Mouse (Mus musculus) embryonic facial prominence, embryonic 12.5 days (tissue): ENCODE measurements around the gene Slc13a5. TPM values are rescaled to one million over a fixed set of nuclear protein-coding genes. Genes with fewer than 3 reads are reported as not detected.

Experiments
- ATAC-seq: fragments of 200-750 bp; cut with Nextera tagmentation; 2 replicates; pipeline ENCODE4 v1.8.0; 2017; ENCODE audit not compliant: insufficient number of reproducible peaks, insufficient read depth, low FRiP score, low TSS enrichment
- H3K27ac ChIP-seq: fragments of 300-500 bp; sonication (generic); 2 replicates; pipeline ENCODE4 v1.5.1; 2016; ENCODE audit warnings: mild to moderate bottlenecking
- H3K27me3 ChIP-seq: fragments of 300-500 bp; sonication (generic); 2 replicates; pipeline ENCODE4 v1.6.1; 2016; ENCODE audit warnings: mild to moderate bottlenecking, moderate library complexity
- H3K36me3 ChIP-seq: fragments of 300-500 bp; sonication (generic); 2 replicates; pipeline ENCODE4 v1.6.1; 2016; ENCODE audit warnings: mild to moderate bottlenecking
- H3K4me1 ChIP-seq: fragments of 300-500 bp; sonication (generic); 2 replicates; pipeline ENCODE4 v1.6.1; 2016
- H3K4me2 ChIP-seq: fragments of 300-500 bp; sonication (generic); replicated peaks from 2 replicates; pipeline ENCODE4 v1.6.1; 2016; ENCODE audit warnings: mild to moderate bottlenecking, moderate library complexity
- H3K4me3 ChIP-seq: fragments of 300-500 bp; sonication (generic); 2 replicates; pipeline ENCODE4 v1.5.1; 2016; ENCODE audit warnings: mild to moderate bottlenecking
- H3K9ac ChIP-seq: fragments of 300-500 bp; sonication (generic); 2 replicates; pipeline ENCODE4 v1.6.1; 2016; ENCODE audit warnings: mild to moderate bottlenecking, moderate library complexity
- H3K9me3 ChIP-seq: fragments of 300-500 bp; sonication (generic); 2 replicates; pipeline ENCODE4 v1.6.1; 2016; ENCODE audit warnings: mild to moderate bottlenecking, moderate library complexity
- WGBS: fragments of 180-500 bp; shearing (Covaris S2); methylation state at CpG from one replicate; pipeline ENCODE4 v1.1.7; 2016; 5-methylcytosine and 5-hydroxymethylcytosine counted together
- polyA plus RNA-seq: library from polyadenylated mRNA; unstranded; fragments of >200 nt; fragmentation: Nextera tagmentation; extraction: Ambion mirVana; gene quantifications from 2 replicates; pipeline ENCODE4 v1.2.1, GENCODE M21; 2016

Gene Slc13a5
- polyA plus RNA-seq, 1 experiment from 2014 or later, result 0.31 TPM

- no peak for ATAC-seq
- 17% methylated on average over 6 of the region's 6 CpGs for WGBS
- Histone ChIP-seq H3K4me3 (no peak overlapping the region), H3K27me3 (no peaks in the 10 kb centered on the region), H3K27ac (no peak overlapping the region), H3K4me2 (no peak overlapping the region), H3K9me3 (no peaks in the 10 kb centered on the region), H3K36me3 (no peaks in the 10 kb centered on the region; the same call in 1 of the 2 replicates), H3K9ac (no peak overlapping the region), H3K4me1 (0 out of 2 replicates have a peak, but pooled peaks cover 5% of the 10 kb centered on the region)
These were observed 45.7 kb downstream of the Slc13a5 start for GRCm38 (mm10) chr11:72221278-72221677.

DNA sequence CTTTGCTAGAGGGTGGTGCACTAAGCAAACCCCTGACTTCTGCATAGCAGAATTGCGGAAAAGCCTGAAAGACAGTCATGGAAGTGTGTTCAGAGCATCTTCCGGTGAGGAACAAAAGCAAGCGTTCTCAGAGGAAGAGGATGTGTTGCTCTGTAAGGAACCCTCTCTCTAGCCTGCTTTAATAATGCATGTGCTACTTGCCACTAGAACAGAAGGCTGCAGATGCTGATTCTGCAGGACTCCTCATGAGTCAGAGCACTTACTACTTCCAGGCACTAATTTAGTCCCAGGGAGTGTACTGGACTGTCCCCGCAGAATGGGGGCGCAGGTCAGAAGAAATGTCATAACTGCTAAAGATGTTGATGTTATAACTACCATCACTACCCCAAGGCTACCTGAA lies 49.9 kb downstream of the Slc13a5 start:
- H3K4me3 ChIP-seq, result no peak overlapping the region
- no peak for ATAC-seq
- H3K27ac ChIP-seq, result no peak overlapping the region
- H3K36me3 ChIP-seq, result no peaks in the 10 kb centered on the region; the same call in 1 of the 2 replicates
- H3K9ac ChIP-seq, result no peak overlapping the region
- H3K27me3 ChIP-seq, result no peaks in the 10 kb centered on the region
- H3K9me3 ChIP-seq, result no peaks in the 10 kb centered on the region
- peaks cover 11% of the 10 kb centered on the region; the same call in 1 of the 2 replicates for H3K4me1 ChIP-seq
- WGBS, result 85% methylated on average over 5 of the region's 5 CpGs
- no peak overlapping the region for H3K4me2 ChIP-seq

DNA sequence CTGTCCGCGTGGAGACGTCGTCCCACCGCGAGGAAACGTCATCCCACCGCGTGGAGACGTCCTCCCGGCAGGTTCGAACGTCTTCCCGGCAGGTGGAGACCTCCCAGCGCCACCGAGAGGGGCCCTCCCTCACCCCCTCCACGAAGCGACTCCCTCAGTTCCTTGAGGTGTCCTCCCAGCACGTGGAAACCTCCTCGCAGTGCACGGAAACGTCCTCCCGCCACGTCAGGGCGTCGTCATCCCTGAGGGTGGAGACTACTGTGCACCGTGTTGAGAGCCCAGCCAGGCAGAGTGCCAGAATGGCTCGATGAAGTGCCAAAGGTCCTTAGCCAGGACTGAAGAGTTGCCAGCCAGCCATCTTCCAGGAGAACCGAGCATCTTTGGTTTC lies 51.6 kb downstream of the Slc13a5 start, which contains the start of gene Med31:
Gene Med31, minus strand, starts transcription at position 183 of the 388 bp plus-strand sequence.
- Histone ChIP-seq H3K27ac (peak within 1 kb of the TSS; percentile 50; the same call in 1 of the 2 replicates), H3K9ac (peak within 1 kb of the TSS; percentile 79), H3K27me3 (no peaks in the 10 kb centered on the region), H3K4me3 (peak within 1 kb of the TSS; percentile 90), H3K9me3 (no peaks in the 10 kb centered on the region), H3K4me2 (peak within 1 kb of the TSS; percentile 93), H3K4me1 (peaks cover 11% of the 10 kb centered on the region; the same call in 1 of the 2 replicates), H3K36me3 (peaks cover 14% of the 10 kb centered on the region)
- WGBS, result 5% methylated on average over 28 of the region's 29 CpGs
- ATAC-seq, result peak; percentile 71

DNA sequence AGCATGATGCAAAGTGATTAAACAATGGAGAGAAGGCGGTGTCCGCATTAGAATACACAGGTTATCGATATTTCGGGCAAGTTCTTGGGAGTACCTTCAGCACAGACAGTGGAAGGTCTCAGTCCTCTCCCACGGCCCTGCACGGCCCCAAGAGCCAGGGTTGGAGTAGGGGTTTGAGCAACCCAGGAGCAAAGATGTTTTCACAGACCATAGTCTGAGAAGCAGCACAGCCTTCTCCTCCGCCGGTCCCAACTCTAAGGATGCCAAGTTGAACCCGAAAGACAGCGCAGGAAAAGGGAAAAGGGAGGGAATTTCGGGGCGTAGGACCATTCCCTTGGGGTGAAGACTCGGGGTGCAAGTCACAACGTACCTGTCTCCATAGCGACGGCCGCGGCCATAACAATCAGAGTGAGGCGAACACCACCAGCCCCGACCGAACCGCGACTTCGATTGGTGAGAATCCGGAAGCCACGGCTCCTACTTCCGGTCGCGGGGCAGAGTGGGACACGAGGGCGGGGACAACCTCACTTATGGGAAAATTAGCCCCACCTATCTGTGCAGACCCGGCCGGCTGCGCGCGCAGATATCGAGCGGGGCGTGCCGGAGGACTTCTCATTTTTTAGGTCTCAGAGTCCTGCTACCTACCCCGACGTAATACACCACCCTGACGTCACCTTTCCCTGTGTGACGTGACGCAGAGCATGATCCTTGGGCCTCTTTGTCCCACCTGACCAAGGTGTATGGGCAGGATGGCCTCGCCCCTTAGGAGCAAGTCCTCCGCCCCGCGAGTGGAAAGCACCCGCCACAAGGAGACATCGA lies 52.2 kb downstream of the Slc13a5 start:
- ATAC-seq, result peak; percentile 93
- Histone ChIP-seq H3K27me3 (no peaks in the 10 kb centered on the region), H3K9ac (peak overlapping the region; percentile 79), H3K4me1 (peaks cover 11% of the 10 kb centered on the region; the same call in 1 of the 2 replicates), H3K27ac (peak overlapping the region; percentile 50; the same call in 1 of the 2 replicates), H3K36me3 (peaks cover 19% of the 10 kb centered on the region), H3K9me3 (no peaks in the 10 kb centered on the region), H3K4me3 (peak overlapping the region; percentile 90), H3K4me2 (peak overlapping the region; percentile 93)
- WGBS, result 1% methylated on average over 51 of the region's 51 CpGs

DNA sequence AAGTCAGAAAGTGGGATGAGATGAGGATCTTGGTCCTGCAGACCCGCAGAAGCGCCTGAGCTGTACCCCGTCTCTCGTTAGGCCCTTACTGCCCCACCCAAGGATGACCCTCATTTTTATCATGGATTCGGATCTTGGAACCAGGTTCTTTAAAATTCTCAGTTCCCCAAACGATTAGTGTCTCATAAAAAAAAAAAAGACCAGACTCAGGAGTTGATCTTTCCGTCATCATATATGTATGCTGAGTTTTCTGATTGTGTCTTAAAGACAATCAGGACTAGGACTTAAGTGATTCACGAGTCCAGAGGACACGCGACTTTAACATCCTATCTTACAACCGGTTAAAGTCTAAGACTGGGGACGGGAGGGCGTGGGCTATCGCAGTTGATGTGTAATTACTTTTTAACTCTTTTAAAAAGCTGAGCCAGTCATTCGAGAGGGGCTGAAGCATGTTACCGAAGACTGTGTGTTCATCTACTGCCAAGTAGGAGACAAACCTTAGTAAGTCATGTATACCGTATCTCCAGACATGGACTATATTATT lies 59.1 kb downstream of the Slc13a5 start:
- peak overlapping the region; percentile 80; the same call in 1 of the 2 replicates for H3K27ac ChIP-seq

GRCm38 (mm10) chr11:72207204-72207833 lies 59.7 kb downstream of the Slc13a5 start, which contains the start of the genes 4933427D14Rik and Txndc17:
Gene 4933427D14Rik (minus strand): TSS chr11:72207459.
Gene Txndc17 (plus strand): TSS chr11:72207547.
- under 1% methylated on average over 42 of the region's 42 CpGs for WGBS
- peak within 1 kb of the TSS; percentile 80 for H3K27ac ChIP-seq

More for the DNA sequence above, 59.1 kb downstream of the Slc13a5 start:
- Histone ChIP-seq H3K4me1 (peaks cover 18% of the 10 kb centered on the region), H3K4me2 (peak overlapping the region; percentile 87), H3K9me3 (no peaks in the 10 kb centered on the region), H3K9ac (peak overlapping the region; percentile 75), H3K4me3 (peak overlapping the region; percentile 81), H3K36me3 (peaks cover 22% of the 10 kb centered on the region), H3K27me3 (no peaks in the 10 kb centered on the region)
- ATAC-seq, result no peak
- WGBS, result 17% methylated on average over 17 of the region's 17 CpGs

DNA sequence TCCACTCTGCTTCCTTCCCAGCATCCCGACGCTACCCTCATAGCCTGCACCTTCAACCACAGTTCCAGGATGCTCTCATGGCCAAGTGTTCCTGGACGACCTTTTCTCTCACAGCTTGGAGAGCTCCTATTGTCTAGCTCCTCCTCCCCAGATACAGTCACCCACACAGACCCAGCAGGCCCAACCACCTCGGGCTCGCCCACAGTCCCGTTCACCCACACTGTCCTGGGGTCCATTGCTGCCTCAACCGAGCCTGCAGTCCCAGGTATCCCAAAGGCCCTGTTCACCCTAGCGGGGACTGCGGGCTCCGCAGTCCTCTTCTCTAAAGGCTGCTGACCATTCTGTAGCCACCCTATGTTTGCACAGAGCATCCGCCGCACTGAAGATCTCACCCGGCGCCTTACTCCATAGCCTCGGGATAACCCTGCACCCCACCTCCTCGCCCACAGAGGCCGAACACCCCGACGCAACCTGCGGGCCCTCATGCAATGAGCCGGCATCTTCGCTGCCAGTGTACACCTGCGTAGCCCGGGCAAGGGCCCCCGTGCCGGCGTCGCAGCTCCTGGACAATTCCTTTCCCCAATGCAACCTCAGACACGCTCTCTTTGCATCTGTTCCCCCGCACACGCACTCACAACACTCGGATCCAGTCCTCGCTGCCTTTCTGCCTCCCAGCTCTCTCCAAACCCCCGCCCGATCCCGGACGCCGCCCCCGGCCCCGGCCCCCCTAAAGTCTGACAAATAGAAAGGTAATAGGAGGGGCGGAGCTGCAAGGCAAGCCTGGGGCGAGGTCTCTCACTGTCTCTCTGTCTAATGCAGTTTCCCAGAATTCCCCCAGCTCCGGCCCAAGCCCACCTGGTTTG lies 60.5 kb downstream of the Slc13a5 start, which contains the start of gene Gm43951:
Gene Gm43951, minus strand, starts transcription at position 500 of the 863 bp plus-strand sequence.
- H3K9ac ChIP-seq, result peak within 1 kb of the TSS; percentile 75
- H3K27me3 ChIP-seq, result no peaks in the 10 kb centered on the region
- WGBS, result under 1% methylated on average over 43 of the region's 43 CpGs
- peak within 1 kb of the TSS; percentile 80 for H3K27ac ChIP-seq
- peak within 1 kb of the TSS; percentile 87 for H3K4me2 ChIP-seq
- peak within 1 kb of the TSS; percentile 81 for H3K4me3 ChIP-seq
- H3K9me3 ChIP-seq, result no peaks in the 10 kb centered on the region
- peak; percentile 19; the same call in 1 of the 2 replicates for ATAC-seq
- H3K4me1 ChIP-seq, result peaks cover 18% of the 10 kb centered on the region
- peaks cover 22% of the 10 kb centered on the region for H3K36me3 ChIP-seq

More at GRCm38 (mm10) chr11:72207204-72207833, 59.7 kb downstream of the Slc13a5 start, which contains the start of the genes 4933427D14Rik and Txndc17:
- Histone ChIP-seq H3K36me3 (peaks cover 22% of the 10 kb centered on the region), H3K9me3 (no peaks in the 10 kb centered on the region), H3K4me2 (peak within 1 kb of the TSS; percentile 87), H3K4me1 (peaks cover 18% of the 10 kb centered on the region), H3K4me3 (peak within 1 kb of the TSS; percentile 81), H3K9ac (peak within 1 kb of the TSS; percentile 75), H3K27me3 (no peaks in the 10 kb centered on the region)
- peak; percentile 93 for ATAC-seq

DNA sequence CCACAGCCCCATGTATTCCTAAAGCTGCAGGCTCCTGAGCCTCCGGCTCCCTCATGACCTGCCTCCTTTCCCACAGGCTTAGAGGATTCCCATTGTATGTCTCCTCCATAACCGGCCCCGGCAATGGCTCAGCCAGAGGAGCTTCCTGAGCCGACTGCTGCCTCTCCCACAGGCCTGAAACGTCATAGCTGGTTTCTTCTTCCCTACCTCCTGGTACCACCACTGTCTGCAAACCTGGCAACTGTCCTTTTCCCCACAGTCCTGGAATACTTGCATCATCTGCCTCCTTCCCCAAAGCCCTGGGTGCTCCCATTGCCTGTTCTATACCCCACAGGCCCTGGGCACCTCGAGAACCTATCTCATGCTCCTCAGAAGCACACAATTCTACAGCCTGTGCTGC lies 61.8 kb downstream of the Slc13a5 start:
- H3K4me3 ChIP-seq, result peak overlapping the region; percentile 81
- H3K9me3 ChIP-seq, result no peaks in the 10 kb centered on the region
- H3K4me2 ChIP-seq, result peak overlapping the region; percentile 87
- H3K27ac ChIP-seq, result no peak overlapping the region
- WGBS, result 84% methylated on average over 6 of the region's 6 CpGs
- H3K9ac ChIP-seq, result no peak overlapping the region
- H3K27me3 ChIP-seq, result no peaks in the 10 kb centered on the region
- peaks cover 18% of the 10 kb centered on the region for H3K4me1 ChIP-seq
- no peak for ATAC-seq
- peaks cover 17% of the 10 kb centered on the region for H3K36me3 ChIP-seq

- Histone ChIP-seq H3K9me3 (no peaks in the 10 kb centered on the region), H3K27ac (no peak overlapping the region), H3K4me1 (peaks cover 18% of the 10 kb centered on the region), H3K4me2 (no peak overlapping the region), H3K27me3 (no peaks in the 10 kb centered on the region), H3K4me3 (no peak overlapping the region), H3K9ac (no peak overlapping the region), H3K36me3 (peaks cover 17% of the 10 kb centered on the region)
- no peak for ATAC-seq
- 88% methylated on average over 1 of the region's 1 CpGs for WGBS
These were observed 63.6 kb downstream of the Slc13a5 start for GRCm38 (mm10) chr11:72203440-72203839.

DNA sequence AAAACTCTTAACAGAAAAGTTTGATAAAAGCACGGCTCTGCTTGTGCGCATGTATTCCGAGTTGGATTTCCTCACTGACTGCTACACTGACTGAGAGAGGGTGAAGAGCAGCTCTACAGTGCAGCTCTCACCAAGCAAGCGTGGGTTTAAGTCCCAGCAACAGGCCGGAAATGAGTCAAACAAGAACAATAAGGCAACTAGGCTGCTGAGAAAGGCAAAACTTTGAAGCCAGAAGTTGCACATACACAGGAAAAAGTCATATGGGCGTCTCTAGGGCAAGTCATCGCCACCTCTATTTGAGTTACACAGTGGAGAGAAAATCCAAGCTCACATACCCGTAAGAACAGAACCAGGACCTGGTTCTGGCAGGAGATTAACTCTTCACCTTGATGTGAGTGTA lies 70.5 kb downstream of the Slc13a5 start:
- H3K9me3 ChIP-seq, result no peaks in the 10 kb centered on the region
- peaks cover 37% of the 10 kb centered on the region for H3K36me3 ChIP-seq
- no peak for ATAC-seq
- H3K27me3 ChIP-seq, result no peaks in the 10 kb centered on the region
- no peak overlapping the region for H3K9ac ChIP-seq
- H3K4me3 ChIP-seq, result no peak overlapping the region
- no peaks in the 10 kb centered on the region for H3K4me1 ChIP-seq
- no peak overlapping the region for H3K27ac ChIP-seq
- no peak overlapping the region for H3K4me2 ChIP-seq
- 87% methylated on average over 8 of the region's 8 CpGs for WGBS
